Mouse (Mus musculus): ENCODE measurements around the gene Cntn3.

DNA sequence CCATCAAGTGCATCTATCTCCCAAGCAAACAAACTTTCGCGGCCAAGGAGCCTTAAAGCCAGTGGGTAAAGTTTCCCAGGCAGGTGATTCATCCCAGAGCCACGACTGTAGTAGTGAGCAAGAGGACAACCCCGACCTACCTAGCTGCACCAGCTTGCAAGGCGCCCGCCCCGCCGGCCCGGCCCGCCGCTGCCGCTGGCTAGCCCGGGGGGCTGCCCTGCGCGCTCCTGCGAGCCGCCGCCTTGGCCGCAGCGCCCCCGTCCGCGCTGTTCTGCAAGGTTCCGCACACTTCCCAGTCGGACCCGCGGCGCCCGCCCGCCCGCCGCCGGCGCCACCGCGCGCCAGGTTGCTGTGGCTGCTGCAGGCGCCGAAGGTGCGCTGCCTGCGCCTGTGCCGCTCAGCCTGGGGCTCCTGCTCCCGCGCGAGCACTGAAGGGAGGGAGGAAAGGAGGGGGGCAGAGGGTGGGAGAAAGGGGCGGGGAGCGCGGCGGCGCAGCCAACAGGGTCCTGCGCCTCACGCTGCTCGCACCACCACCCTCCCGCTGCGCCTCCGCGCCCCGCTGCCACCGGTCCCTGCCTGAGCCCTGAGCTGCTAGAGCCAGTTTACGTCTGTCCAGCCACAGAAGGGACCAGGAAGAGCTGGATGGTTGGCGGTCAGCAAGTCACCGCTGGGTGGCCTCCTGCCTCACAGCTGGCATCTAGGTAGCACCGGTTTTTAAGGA lies 8.7 kb downstream of the Cntn3 start:
- no peak; the same call in 1 of the 2 replicates for TF ChIP-seq CTCF (conservative IDR thresholded peaks at IDR 0.05; ENCODE audit: insufficient read depth, insufficient read length, low read depth, low read length)
- TF ChIP-seq POLR2A (IDR thresholded peaks at IDR 0.05; ENCODE audit: low read depth, low read length), result no peak

Data from kidney, adult 2 months (tissue).